Mouse (Mus musculus) liver, embryonic 13.5 days (tissue): ENCODE results near the gene Camkv. TPM values are rescaled to one million over a fixed set of nuclear protein-coding genes. Genes with fewer than 3 reads are reported as not detected.

Experiments
- ATAC-seq: fragments of 200-750 bp; cut with Nextera tagmentation; 2 replicates; pipeline ENCODE4 v1.8.0; 2017; ENCODE audit warnings: low read depth, mild to moderate bottlenecking, moderate number of reproducible peaks, moderate library complexity
- DNase-seq: peaks from one replicate; pipeline ENCODE4 v3.0.0; 2022
- H3K27ac ChIP-seq: fragments of 300-500 bp; sonication (generic); 2 replicates; pipeline ENCODE4 v1.5.1; 2015; ENCODE audit warnings: moderate library complexity, mild to moderate bottlenecking, inconsistent platforms
- H3K27me3 ChIP-seq: fragments of 300-500 bp; sonication (generic); 2 replicates; pipeline ENCODE4 v1.6.1; 2015; ENCODE audit warnings: mild to moderate bottlenecking, inconsistent platforms
- H3K36me3 ChIP-seq: fragments of 300-500 bp; sonication (generic); 2 replicates; pipeline ENCODE4 v1.6.1; 2015; ENCODE audit warnings: mild to moderate bottlenecking, inconsistent platforms
- H3K4me1 ChIP-seq: fragments of 300-500 bp; sonication (generic); replicated peaks from 2 replicates; pipeline ENCODE4 v1.6.1; 2015; ENCODE audit warnings: inconsistent platforms
- H3K4me2 ChIP-seq: fragments of 300-500 bp; sonication (generic); 2 replicates; pipeline ENCODE4 v1.6.1; 2015; ENCODE audit warnings: inconsistent platforms, mild to moderate bottlenecking, moderate library complexity
- H3K4me3 ChIP-seq: fragments of 300-500 bp; sonication (generic); replicated peaks from 2 replicates; pipeline ENCODE4 v1.5.1; 2015; ENCODE audit warnings: mild to moderate bottlenecking, inconsistent platforms
- H3K9ac ChIP-seq: fragments of 300-500 bp; sonication (generic); 2 replicates; pipeline ENCODE4 v1.6.1; 2015; ENCODE audit warnings: mild to moderate bottlenecking, inconsistent platforms
- H3K9me3 ChIP-seq: fragments of 300-500 bp; sonication (generic); replicated peaks from 2 replicates; pipeline ENCODE4 v1.6.1; 2016; ENCODE audit warnings: inconsistent platforms
- WGBS: fragments of 180-500 bp; shearing (Covaris S2); methylation state at CpG from one replicate; pipeline ENCODE4 v1.1.7; 2015; ENCODE audit not compliant: insufficient replicate concordance; 5-methylcytosine and 5-hydroxymethylcytosine counted together
- polyA plus RNA-seq: library from polyadenylated mRNA; unstranded; fragments of >200 nt; fragmentation: Nextera tagmentation; extraction: Ambion mirVana; gene quantifications from 2 replicates; pipeline ENCODE4 v1.2.1, GENCODE M21; 2015

Gene Camkv
- polyA plus RNA-seq, 1 experiment from 2014 or later = 0.28 TPM

GRCm38 (mm10) chr9:107906967-107907800, 28.3 kb upstream of the Camkv start:
- H3K4me3 ChIP-seq = peak overlapping the region; percentile 50
- H3K36me3 ChIP-seq = no peaks in the 10 kb centered on the region
- H3K27me3 ChIP-seq = peaks cover 12% of the 10 kb centered on the region
- no peak for DNase-seq
- peak overlapping the region; percentile 61 for H3K9ac ChIP-seq
- peak overlapping the region; percentile 71 for H3K4me2 ChIP-seq
- WGBS = 61% methylated on average over 31 of the region's 31 CpGs
- no peaks in the 10 kb centered on the region for H3K9me3 ChIP-seq
- H3K4me1 ChIP-seq = peaks cover 45% of the 10 kb centered on the region
- H3K27ac ChIP-seq = no peak overlapping the region
- ATAC-seq = no peak

GRCm38 (mm10) chr9:107907801-107908120, 27.7 kb upstream of the Camkv start:
- peaks cover 45% of the 10 kb centered on the region for H3K4me1 ChIP-seq
- H3K9ac ChIP-seq = no peak overlapping the region
- no peak for DNase-seq
- peaks cover 15% of the 10 kb centered on the region for H3K27me3 ChIP-seq
- peak overlapping the region; percentile 71 for H3K4me2 ChIP-seq
- WGBS = 75% methylated on average over 14 of the region's 14 CpGs
- H3K27ac ChIP-seq = no peak overlapping the region
- H3K4me3 ChIP-seq = 0 out of 2 replicates have a peak overlapping the region, but pooled peaks have one; percentile 6
- H3K36me3 ChIP-seq = no peaks in the 10 kb centered on the region
- ATAC-seq = no peak
- H3K9me3 ChIP-seq = no peaks in the 10 kb centered on the region

- Histone ChIP-seq H3K27me3 (peaks cover 18% of the 10 kb centered on the region), H3K4me1 (peaks cover 45% of the 10 kb centered on the region), H3K27ac (no peak overlapping the region), H3K36me3 (no peaks in the 10 kb centered on the region), H3K9me3 (no peaks in the 10 kb centered on the region), H3K9ac (peak overlapping the region; percentile 27; the same call in 1 of the 2 replicates), H3K4me2 (peak overlapping the region; percentile 71), H3K4me3 (peak overlapping the region; percentile 6; the same call in 1 of the 2 replicates)
- ATAC-seq (no peak), DNase-seq (no peak)
- 23% methylated on average over 18 of the region's 18 CpGs for WGBS
Measured at GRCm38 (mm10) chr9:107908410-107909158, 26.9 kb upstream of the Camkv start.

GRCm38 (mm10) chr9:107910025-107910769, 25.3 kb upstream of the Camkv start:
- Histone ChIP-seq H3K9me3 (no peaks in the 10 kb centered on the region), H3K36me3 (no peaks in the 10 kb centered on the region), H3K9ac (no peak overlapping the region), H3K27me3 (peaks cover 23% of the 10 kb centered on the region), H3K4me2 (no peak overlapping the region), H3K27ac (no peak overlapping the region), H3K4me1 (peaks cover 40% of the 10 kb centered on the region), H3K4me3 (no peak overlapping the region)
- DNase-seq (no peak), ATAC-seq (no peak)
- WGBS = 73% methylated on average over 15 of the region's 15 CpGs

GRCm38 (mm10) chr9:107914764-107915420, 20.6 kb upstream of the Camkv start:
- ATAC-seq = no peak
- H3K4me3 ChIP-seq = no peak overlapping the region
- DNase-seq = no peak
- 66% methylated on average over 16 of the region's 16 CpGs for WGBS
- H3K27ac ChIP-seq = no peak overlapping the region
- no peak overlapping the region for H3K4me2 ChIP-seq
- H3K27me3 ChIP-seq = peaks cover 19% of the 10 kb centered on the region
- H3K9ac ChIP-seq = no peak overlapping the region
- no peaks in the 10 kb centered on the region for H3K9me3 ChIP-seq
- no peaks in the 10 kb centered on the region for H3K36me3 ChIP-seq
- no peaks in the 10 kb centered on the region for H3K4me1 ChIP-seq

- no peaks in the 10 kb centered on the region for H3K36me3 ChIP-seq
Measured at GRCm38 (mm10) chr9:107917895-107918608, 17.4 kb upstream of the Camkv start.

GRCm38 (mm10) chr9:107918884-107919283, 16.6 kb upstream of the Camkv start:
- Histone ChIP-seq H3K27ac (no peak overlapping the region), H3K4me1 (peaks cover 3% of the 10 kb centered on the region; the same call in 1 of the 2 replicates), H3K9me3 (no peaks in the 10 kb centered on the region), H3K4me2 (no peak overlapping the region), H3K9ac (no peak overlapping the region), H3K36me3 (no peaks in the 10 kb centered on the region), H3K4me3 (no peak overlapping the region), H3K27me3 (peaks cover 19% of the 10 kb centered on the region)
- WGBS = 59% methylated on average over 6 of the region's 6 CpGs
- ATAC-seq (no peak), DNase-seq (no peak)

More at GRCm38 (mm10) chr9:107917895-107918608, 17.4 kb upstream of the Camkv start:
- ATAC-seq (no peak), DNase-seq (no peak)
- H3K27ac ChIP-seq = no peak overlapping the region
- H3K4me3 ChIP-seq = no peak overlapping the region
- H3K4me1 ChIP-seq = no peaks in the 10 kb centered on the region
- H3K4me2 ChIP-seq = no peak overlapping the region
- H3K9me3 ChIP-seq = no peaks in the 10 kb centered on the region
- peaks cover 13% of the 10 kb centered on the region for H3K27me3 ChIP-seq
- 49% methylated on average over 13 of the region's 13 CpGs for WGBS
- H3K9ac ChIP-seq = no peak overlapping the region

GRCm38 (mm10) chr9:107919441-107919840, 16.0 kb upstream of the Camkv start:
- Histone ChIP-seq H3K27ac (no peak overlapping the region), H3K4me2 (no peak overlapping the region), H3K27me3 (peaks cover 21% of the 10 kb centered on the region), H3K9ac (no peak overlapping the region), H3K36me3 (no peaks in the 10 kb centered on the region), H3K4me3 (no peak overlapping the region), H3K9me3 (no peaks in the 10 kb centered on the region), H3K4me1 (peaks cover 7% of the 10 kb centered on the region; the same call in 1 of the 2 replicates)
- no peak for DNase-seq
- WGBS = 68% methylated on average over 5 of the region's 5 CpGs
- ATAC-seq = no peak

- H3K27ac ChIP-seq = no peak overlapping the region
- H3K4me2 ChIP-seq = no peak overlapping the region
- H3K27me3 ChIP-seq = peaks cover 26% of the 10 kb centered on the region
- H3K4me3 ChIP-seq = no peak overlapping the region
- H3K36me3 ChIP-seq = no peaks in the 10 kb centered on the region
- peaks cover 10% of the 10 kb centered on the region for H3K4me1 ChIP-seq
- no peak overlapping the region for H3K9ac ChIP-seq
- 30% methylated on average over 7 of the region's 7 CpGs for WGBS
- ATAC-seq (0 out of 2 replicates have a peak, but pooled peaks have one; percentile 35), DNase-seq (peak; percentile 41)
- H3K9me3 ChIP-seq = no peaks in the 10 kb centered on the region
Measured at GRCm38 (mm10) chr9:107923021-107923420, 12.5 kb upstream of the Camkv start.

- H3K4me2 ChIP-seq = no peak overlapping the region
- H3K27ac ChIP-seq = no peak overlapping the region
- DNase-seq = no peak
- H3K9ac ChIP-seq = no peak overlapping the region
- no peaks in the 10 kb centered on the region for H3K36me3 ChIP-seq
- H3K9me3 ChIP-seq = no peaks in the 10 kb centered on the region
- WGBS = 31% methylated on average over 6 of the region's 6 CpGs
- ATAC-seq = no peak
- H3K4me1 ChIP-seq = peaks cover 17% of the 10 kb centered on the region
- H3K27me3 ChIP-seq = peaks cover 34% of the 10 kb centered on the region
- no peak overlapping the region for H3K4me3 ChIP-seq
Measured at GRCm38 (mm10) chr9:107923956-107924355, 11.5 kb upstream of the Camkv start.
